Mouse (Mus musculus): ENCODE results near the gene Pld6.

The Pld6 gene

GRCm38 (mm10) chr11:59783591-59783990 is 3.9 kb downstream of the Pld6 start:
- no peak for DNase-seq

GRCm38 (mm10) chr11:59782091-59782590 is 5.3 kb downstream of the Pld6 start:
- DNase-seq: no peak

DNA sequence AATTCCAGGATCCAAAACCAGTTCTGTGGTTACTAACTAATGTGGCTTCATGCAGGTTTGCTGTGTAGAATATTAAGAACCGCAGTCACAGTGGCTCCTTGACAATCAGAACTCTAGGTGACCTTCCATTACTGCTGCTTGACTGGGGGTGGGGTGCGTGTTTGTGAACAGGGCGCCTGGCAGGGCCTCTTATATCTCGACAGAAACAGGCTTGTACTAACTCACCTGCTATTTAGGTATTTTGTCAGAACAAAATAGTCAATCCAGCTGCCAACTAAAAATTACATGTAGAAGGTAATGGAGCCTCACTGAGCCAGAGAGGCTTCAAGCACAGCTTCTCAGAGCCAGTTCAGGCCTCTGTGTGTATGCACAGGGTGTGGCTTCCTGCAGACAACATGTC is 7.2 kb downstream of the Pld6 start:
- no peak for DNase-seq

DNA sequence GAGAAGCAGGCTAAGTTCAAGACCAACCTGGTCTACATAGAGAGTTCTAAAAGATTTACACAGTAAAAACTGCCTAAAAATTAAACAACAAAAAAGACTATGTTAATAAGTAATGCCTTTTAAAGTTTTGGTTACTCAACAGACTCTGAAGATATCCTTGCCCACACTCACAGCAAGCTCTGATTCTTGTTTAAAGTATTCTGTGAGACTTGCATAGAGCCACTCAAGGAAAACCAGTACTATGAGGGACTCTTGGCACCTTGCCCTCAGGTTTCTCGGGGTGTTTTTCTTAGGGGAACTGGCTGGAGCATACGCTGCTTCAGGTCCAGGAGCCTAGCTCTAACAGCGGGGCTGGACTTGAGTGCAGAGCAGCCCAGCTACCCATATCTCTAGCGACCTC is 8.0 kb downstream of the Pld6 start:
- DNase-seq: peak; percentile 38

GRCm38 (mm10) chr11:59778874-59779223 is 8.6 kb downstream of the Pld6 start:
- DNase-seq: no peak

GRCm38 (mm10) chr11:59778181-59778873 is 9.1 kb downstream of the Pld6 start:
- peak; percentile 87 for DNase-seq

- DNase-seq: no peak
These were observed 10.2 kb downstream of the Pld6 start for GRCm38 (mm10) chr11:59777259-59777658.

GRCm38 (mm10) chr11:59775435-59776148 is 11.9 kb downstream of the Pld6 start:
- no peak for DNase-seq

- DNase-seq: no peak
These were observed 12.9 kb downstream of the Pld6 start for GRCm38 (mm10) chr11:59774522-59774921.

DNA sequence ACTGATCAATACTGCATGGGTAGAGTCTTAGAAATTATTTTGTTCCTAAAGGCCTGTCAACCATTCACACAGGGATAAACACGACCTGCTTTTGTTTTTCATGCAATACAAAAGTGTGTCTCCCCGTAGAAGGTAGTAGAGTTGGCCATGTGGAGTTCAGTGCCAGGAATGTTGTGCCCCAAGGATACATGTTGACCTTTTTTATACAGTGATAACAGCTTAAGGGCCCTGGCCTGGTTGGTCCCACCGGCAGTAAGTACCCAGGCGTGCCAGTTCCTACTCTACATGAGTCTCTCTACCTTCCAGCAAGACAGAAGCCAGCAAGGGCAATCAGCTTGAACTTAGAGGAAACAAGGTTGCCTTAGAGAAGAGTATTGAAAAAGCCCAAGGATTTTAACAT is 14.5 kb downstream of the Pld6 start:
- DNase-seq: no peak

GRCm38 (mm10) chr11:59772291-59772690 is 15.2 kb downstream of the Pld6 start:
- DNase-seq: no peak

DNA sequence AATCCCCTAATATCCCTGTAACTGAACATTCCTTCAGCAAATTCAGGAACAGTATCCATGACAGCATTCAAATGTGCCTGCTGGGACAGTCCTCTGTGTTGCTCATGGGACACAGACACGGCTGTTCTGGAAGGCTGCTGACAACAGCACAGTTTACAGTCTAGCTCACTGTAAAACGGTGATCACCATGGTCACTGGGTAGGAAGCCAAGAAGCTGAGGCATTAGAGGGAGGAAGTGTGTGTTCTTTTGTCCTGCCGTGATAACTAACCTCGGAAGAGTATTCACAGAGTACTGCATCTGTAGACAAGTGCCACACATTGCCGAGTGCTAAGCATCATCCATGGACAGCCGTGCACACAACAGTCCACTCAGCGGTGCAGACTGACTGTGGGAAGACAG is 16.7 kb downstream of the Pld6 start:
- DNase-seq: no peak

- no peak for DNase-seq
These were observed 17.7 kb downstream of the Pld6 start for GRCm38 (mm10) chr11:59769738-59770137.

GRCm38 (mm10) chr11:59769307-59769706 is 18.1 kb downstream of the Pld6 start:
- no peak for DNase-seq

DNA sequence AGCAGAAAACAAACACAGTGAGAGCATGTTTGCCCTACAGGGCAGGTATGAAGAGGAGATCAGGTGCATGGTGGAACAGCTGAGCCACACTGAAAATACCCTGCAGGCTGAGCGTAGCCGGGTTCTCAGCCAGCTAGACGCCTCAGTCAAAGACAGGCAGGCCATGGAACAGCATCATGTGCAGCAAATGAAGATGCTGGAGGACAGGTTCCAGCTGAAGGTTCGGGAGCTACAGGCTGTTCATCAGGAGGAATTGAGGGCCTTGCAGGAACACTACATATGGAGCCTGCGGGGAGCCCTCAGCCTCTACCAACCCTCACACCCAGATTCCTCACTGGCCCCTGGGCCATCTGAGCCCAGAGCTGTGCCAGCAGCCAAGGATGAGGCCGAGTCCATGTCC is 26.6 kb downstream of the Pld6 start:
- no peak for DNase-seq

DNA sequence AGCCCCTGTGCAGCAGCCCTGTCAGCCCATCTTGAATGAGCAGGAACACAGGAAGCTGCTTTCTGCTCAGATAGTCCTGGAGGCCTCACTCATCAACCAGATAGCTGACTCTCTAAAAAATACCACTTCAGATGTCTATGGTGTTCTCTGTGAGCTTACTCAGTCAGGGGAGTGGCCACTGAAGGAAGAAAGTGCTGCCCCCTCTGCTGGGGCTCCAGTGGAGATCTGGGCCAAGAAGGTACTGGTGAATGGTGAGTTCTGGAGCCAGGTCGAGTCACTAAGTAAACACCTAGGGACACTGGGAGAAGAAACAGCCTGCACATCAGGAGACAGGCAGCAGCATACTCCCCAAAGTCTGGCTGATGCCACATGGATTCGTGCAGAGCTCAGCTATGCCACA is 27.8 kb downstream of the Pld6 start:
- no peak for DNase-seq

DNA sequence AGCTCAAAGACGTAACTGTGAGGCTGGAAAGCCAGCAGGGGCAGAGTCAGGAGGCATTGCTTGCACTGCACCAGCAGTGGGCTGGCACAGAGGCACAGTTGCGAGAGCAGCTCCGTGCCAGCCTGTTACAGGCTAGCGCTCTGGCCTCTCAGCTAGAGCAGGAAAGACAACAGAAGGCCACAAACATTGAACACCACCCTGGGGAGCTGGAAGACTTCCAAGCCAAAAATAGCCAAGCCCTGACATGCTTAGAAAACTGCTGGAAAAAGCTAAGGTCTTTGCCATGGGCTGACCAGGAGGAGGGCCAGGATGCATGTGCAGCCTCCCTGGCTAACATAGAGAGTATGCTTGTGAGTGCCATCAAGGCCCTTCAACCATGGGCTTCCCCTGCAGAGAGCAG is 28.3 kb downstream of the Pld6 start:
- DNase-seq: peak; percentile 50

DNA sequence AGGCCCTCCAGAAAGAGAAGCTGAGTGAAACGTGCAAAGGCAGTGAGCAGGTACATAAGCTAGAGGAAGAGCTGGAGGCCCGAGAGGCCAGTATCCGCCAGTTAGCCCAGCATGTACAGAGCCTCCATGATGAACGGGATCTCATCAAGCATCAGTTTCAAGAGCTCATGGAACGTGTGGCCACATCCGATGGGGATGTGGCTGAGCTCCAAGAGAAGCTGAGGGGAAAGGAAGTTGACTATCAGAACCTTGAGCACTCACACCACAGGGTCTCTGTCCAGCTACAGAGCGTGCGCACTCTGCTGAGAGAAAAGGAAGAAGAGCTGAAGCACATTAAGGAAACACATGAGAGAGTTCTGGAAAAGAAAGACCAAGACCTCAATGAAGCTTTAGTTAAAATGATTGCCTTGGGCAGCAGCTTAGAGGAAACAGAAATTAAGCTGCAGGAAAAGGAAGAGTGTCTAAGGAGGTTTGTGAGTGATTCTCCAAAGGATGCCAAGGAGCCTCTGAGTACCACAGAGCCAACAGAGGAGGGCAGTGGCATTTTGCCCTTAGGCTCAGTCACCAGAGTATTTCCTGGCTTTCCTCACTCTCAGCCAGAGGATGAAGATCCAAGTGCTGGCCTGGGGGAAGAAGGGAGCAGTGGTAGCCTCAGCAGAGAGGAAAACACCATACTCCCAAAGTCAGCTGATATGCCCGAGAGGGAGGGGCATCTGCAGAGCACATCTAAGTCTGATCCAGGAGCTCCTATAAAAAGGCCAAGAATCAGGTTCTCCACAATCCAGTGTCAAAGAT is 29.1 kb downstream of the Pld6 start:
- peak; percentile 45 for DNase-seq

GRCm38 (mm10) chr11:59756351-59756750 is 31.1 kb downstream of the Pld6 start:
- no peak for DNase-seq

DNA sequence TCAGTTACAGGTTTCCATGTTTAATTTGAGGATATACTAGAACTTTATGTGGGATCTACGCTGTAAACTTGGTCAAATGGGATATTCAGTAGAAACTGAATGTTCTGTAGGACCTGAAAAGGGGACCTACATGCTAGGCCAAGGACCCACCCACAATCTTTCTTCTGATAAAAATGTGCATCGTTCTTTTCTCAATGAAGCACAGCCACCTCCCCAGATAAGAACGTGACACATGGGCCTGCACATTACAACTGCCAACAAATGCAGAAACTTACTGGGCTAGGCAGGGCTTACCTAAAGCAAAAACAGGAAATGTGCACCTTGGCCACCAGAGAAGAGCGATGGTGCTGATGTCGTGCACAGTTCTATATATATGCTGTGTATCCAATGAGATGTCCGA is 32.9 kb downstream of the Pld6 start:
- no peak for DNase-seq

DNA sequence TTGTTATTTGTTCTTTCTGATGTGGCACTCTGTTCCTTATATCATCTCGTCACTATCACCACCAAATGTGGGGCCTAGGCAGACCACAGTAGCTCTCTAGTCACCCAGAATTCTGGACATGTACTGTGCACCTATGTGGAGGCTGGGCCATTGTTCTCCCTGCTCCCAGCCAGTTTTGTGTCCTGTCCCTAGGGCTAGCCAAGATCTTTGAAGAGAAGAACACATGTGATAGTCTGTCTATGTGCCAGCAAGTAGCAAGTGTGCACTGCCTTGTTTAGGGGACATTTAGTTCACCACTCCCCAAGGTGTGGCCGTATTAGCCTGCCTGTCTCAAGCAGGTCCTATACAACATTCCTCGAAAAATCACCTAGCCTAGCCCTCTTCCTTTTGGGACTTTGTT is 38.4 kb downstream of the Pld6 start:
- DNase-seq: no peak

GRCm38 (mm10) chr11:59746614-59747013 is 40.8 kb downstream of the Pld6 start:
- peak; percentile 85 for DNase-seq

DNA sequence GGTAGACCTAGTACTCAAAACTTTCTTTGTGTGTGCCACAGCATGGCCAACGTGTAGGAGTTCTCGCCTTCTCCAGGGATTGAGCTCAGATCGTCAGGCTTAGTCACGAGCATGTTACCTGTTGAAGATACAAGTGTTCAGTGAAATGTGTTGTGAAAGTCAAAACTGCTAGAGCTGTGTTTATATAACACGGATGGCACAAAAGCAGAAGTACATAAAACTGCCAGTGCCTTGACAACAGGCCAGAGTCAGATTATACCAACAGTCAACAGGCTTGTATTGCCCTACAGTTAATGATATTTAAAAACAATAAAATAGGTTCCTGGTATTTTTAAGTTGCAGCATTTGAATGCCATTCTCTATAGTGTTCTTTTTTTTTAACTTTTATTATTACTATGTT is 41.6 kb downstream of the Pld6 start:
- DNase-seq: no peak

GRCm38 (mm10) chr11:59744374-59744773 is 43.1 kb downstream of the Pld6 start:
- no peak for DNase-seq

All from kidney, postnatal 10 days (tissue).